Mouse (Mus musculus): Measurements from ENCODE around the gene Vsig2.

- no peak for TF ChIP-seq POLR2A (IDR thresholded peaks at IDR 0.05; ENCODE audit: borderline replicate concordance, insufficient read depth, low read length)
- TF ChIP-seq CTCF (IDR thresholded peaks at IDR 0.05; ENCODE audit: borderline replicate concordance, insufficient read depth, low read depth, low read length) = no peak
Observed at GRCm38 (mm10) chr9:37540701-37541575, 1.9 kb downstream of the Vsig2 start.
